Mouse (Mus musculus): ENCODE data around the gene Endod1.

Gene Endod1

GRCm38 (mm10) chr9:14381353-14382055 lies at the start of gene Endod1:
Gene Endod1 (minus strand): TSS chr9:14381507.
- no peak for DNase-seq (ENCODE audit: low read depth, low spot score)

DNA sequence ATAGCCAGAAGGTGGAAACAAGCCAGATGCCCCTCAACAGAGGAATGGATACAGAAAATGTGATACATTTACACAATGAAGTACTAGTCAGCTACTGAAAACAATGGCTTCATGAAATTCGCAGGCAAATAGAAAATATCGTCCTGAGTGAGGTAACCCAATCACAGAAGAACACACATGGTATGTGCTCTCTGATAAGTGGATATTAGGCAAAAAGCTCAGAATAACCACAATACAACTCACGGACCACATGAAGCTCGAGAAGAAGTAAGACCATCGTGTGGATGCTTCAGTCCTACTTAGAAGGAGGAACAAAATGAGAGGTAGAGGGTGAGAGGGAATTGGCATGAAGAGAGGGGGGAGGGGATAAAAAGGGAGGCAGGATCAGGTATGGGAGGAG lies 27.8 kb upstream of the Endod1 start:
- no peak for DNase-seq (ENCODE audit: low read depth, low spot score)

- DNase-seq (ENCODE audit: low read depth, low spot score), result no peak
These were observed 26.7 kb upstream of the Endod1 start for GRCm38 (mm10) chr9:14408044-14408443.

GRCm38 (mm10) chr9:14406056-14406455 lies 24.7 kb upstream of the Endod1 start:
- DNase-seq (ENCODE audit: low read depth, low spot score), result no peak

GRCm38 (mm10) chr9:14402099-14402498 lies 20.8 kb upstream of the Endod1 start:
- DNase-seq (ENCODE audit: low read depth, low spot score), result no peak

- no peak for DNase-seq (ENCODE audit: low read depth, low spot score)
These were observed 19.1 kb upstream of the Endod1 start for GRCm38 (mm10) chr9:14400392-14400791.

DNA sequence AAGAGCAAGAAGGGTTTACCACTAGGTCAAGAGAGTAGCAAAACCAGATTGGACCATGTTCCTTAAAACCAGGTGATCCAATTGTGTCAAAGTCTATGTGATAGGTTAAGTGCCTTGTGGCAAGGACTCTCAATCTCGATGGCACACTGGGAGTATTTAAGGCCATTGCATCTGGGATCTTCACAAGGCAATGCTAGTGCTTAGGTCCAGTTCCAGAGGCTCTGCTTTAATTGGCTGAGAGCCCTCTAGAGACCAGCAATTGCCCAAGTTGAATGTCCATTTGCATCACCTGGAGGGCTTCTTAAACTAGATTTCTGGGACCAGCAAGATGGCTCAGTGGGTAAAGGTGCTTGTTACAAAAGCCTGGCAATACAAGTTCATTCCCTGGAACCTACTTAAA lies 17.6 kb upstream of the Endod1 start:
- no peak for DNase-seq (ENCODE audit: low read depth, low spot score)

DNA sequence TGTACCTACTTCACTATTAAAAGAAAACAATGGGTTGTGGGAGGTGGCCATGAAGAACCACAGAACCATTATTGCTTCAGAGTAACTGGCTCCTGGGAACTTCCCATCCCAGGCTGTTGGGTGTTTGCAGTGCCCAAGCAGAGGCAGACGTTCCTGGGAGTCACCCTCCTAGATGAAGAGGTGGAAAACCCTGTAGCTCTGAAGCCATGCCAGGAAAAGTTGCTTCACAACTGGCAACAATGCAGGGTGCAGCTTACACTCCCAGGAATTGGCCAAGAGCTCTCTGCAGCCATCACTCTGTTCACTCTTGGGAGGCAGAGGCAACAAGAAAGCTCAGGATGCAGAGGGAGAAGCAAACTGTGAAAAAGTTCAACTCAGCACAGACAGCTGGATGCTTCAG lies 16.8 kb upstream of the Endod1 start:
- no peak for DNase-seq (ENCODE audit: low read depth, low spot score)

- no peak for DNase-seq (ENCODE audit: low read depth, low spot score)
These were observed 16.1 kb upstream of the Endod1 start for GRCm38 (mm10) chr9:14397449-14397819.

DNA sequence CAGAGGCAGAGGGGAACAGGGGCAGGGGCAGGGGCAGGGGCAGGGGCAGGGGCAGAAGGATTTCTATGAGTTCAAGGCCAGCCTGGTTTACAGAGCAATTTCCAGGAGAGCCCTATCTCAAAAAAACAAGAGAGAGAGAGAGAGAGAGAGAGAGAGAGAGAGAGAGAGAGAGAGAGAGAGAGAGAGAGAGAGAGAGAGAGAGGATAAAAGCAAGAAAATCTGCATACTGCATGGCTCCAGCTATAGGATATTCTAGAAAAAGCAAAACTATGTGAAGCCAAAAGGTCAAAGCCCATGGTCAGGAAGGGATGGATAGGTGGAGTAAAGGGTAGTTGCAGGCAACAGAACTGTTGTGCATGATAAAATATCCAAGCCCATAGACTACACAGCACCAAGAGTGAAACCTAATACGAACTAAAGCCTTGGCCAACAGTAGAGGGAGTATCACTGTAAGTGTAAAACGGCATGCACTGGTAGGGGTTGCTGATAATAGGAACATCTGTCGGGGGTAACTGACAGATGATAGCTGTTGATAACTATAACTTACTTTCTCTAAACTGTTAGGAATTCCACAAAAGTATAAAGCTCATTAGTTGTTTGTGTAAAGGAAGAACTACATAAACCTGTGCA lies 15.6 kb upstream of the Endod1 start:
- DNase-seq (ENCODE audit: low read depth, low spot score), result no peak

GRCm38 (mm10) chr9:14396096-14396495 lies 14.8 kb upstream of the Endod1 start:
- DNase-seq (ENCODE audit: low read depth, low spot score), result no peak

DNA sequence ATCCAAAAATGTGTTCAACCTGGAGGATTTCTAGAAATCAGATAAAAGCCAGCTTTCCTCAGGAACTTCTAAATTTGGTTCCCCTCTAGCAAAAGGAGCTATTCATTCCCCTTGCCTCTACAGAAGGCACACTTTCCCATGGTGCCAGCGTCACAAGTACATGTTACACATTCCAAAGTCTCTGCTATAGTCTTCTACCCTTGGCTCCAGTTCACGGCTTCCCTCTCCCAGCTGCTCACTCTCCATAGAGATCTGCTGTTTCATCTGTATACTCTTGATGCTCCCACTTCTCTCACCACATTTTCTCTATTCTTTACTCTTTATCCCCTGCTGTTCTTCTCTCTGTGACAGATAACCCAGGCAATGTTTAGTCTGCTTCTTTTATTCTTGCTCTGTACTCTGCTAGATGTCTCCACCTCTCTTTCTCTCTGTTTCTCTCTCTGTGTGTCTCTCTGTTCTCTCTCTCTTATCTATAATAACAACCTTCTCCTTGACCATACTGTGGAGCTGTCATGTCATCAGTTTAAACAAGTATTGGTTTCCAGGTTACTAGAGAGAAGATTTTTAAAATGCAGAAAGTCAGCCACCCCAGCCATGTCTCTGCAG lies 13.8 kb upstream of the Endod1 start:
- no peak for DNase-seq (ENCODE audit: low read depth, low spot score)

DNA sequence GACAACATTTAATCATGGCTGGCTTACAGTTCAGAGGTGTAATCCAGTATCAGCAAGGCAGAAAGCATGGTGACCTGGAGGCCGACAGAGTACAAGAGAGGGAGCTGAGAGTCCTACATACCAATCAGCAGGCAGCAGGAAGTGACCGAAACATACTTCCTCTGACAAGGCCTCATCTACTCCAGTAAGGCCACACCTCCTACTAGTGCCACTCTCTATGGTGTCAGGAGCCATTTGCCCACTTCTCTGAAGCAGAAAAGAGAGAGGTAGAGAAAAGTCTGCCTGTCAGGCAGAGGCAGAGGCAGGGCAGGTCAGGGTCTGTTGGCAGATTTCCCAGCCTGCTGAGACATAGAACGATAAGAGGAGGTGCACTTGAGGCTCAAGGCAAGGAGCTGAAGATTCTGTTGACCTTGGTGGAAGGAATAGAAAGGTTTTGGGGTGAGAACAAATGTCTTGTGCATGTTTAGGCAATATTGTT lies 10.6 kb upstream of the Endod1 start:
- DNase-seq (ENCODE audit: low read depth, low spot score), result no peak

DNA sequence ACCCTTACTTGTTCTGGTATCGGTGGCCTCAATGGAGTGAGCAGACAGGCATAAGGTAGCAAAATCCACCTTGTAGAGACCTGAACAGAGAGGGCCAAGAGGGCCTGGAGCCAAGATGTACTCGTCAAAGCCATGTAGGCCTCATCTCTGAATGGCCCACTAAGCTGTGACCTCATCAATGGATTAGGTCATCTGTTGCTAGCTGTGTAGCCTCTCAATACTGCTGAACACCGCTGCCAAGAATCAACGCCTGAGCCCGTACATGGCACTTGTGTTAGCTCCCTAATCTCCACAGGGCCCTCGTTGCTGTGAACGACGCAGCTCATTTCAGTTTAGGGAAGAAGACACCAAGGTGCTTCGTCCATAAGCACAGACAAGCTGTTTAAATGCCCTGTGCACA lies 10.0 kb upstream of the Endod1 start:
- no peak for DNase-seq (ENCODE audit: low read depth, low spot score)

- DNase-seq (ENCODE audit: low read depth, low spot score), result no peak
These were observed 9.0 kb upstream of the Endod1 start for GRCm38 (mm10) chr9:14390278-14390677.

GRCm38 (mm10) chr9:14389050-14389621 lies 7.8 kb upstream of the Endod1 start:
- no peak for DNase-seq (ENCODE audit: low read depth, low spot score)

- DNase-seq (ENCODE audit: low read depth, low spot score), result no peak
These were observed 6.7 kb upstream of the Endod1 start for GRCm38 (mm10) chr9:14388001-14388400.

DNA sequence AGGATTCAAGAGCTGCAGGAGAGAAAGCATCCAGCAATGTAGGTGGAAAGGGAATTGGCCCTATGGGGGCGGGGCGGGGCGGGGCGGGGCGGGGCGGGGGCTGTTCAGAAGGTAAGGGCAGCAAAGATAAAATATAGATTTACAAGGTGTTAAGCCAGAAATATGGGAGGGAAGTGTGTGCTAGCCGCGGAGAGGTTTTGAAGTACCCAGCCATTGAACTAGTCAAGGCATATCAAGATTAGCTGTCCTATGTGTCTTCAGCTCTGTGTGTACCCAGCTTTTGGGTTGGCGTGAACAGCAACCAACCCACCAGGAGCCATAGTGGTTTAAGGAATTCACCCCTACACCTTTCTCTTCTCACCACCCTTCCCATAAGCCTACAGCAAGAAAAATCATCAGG lies 5.5 kb upstream of the Endod1 start:
- DNase-seq (ENCODE audit: low read depth, low spot score), result no peak

GRCm38 (mm10) chr9:14385665-14386064 lies 4.4 kb upstream of the Endod1 start:
- no peak for DNase-seq (ENCODE audit: low read depth, low spot score)

- no peak for DNase-seq (ENCODE audit: low read depth, low spot score)
These were observed 2.0 kb upstream of the Endod1 start for GRCm38 (mm10) chr9:14383186-14383920.

DNA sequence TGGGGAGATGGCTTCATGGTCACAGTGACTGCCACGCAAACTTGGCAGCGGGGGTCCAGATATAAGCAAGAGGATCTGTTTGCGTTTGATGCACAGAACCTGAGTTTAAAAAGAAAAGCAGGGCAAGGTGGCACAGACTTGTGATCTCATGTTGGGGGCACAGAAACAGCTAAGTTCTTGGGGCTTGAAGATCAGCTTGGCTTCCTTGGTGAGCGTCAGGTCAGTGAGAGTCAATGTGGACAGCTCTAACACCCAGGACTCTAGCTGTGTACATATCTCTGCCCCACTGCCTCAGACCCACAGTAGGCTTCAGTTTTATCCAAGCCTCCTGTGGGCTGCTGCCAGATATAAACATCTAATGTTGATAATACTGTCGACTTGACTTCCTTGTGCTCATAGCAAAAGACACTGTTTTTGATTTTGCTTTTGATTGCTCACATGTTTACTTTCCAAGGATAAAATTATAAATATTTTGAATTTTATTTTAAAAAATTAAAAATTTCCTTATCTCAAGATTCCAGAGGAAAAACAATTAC lies 1.0 kb upstream of the Endod1 start:
- DNase-seq (ENCODE audit: low read depth, low spot score), result no peak

All from CD4-positive helper T cell, adult 2 months (primary cell).